Mouse (Mus musculus): ENCODE measurements around the gene Ddx56. TPM values are rescaled to one million over a fixed set of nuclear protein-coding genes. Genes with fewer than 3 reads are reported as not detected.

Gene Ddx56
- polyA plus RNA-seq, 1 experiment from 2014 or later = 126 TPM

Other genes starting within 250 kb of the Ddx56 start
- 0.81 and 2.1 TPM in 2 replicates for gene Camk2b, start 201.4 kb downstream of the Ddx56 start, polyA plus RNA-seq (2016; fragmentation: Nextera tagmentation; extraction: Ambion mirVana)
- 0.37 and 0.84 TPM in 2 replicates for gene A730071L15Rik, start 67.7 kb downstream of the Ddx56 start, polyA plus RNA-seq (2016; fragmentation: Nextera tagmentation; extraction: Ambion mirVana)
- gene Nudcd3, start 67.4 kb downstream of the Ddx56 start, polyA plus RNA-seq (2016; fragmentation: Nextera tagmentation; extraction: Ambion mirVana) = 52.0 and 53.7 TPM in 2 replicates
- gene Npc1l1, start 37.6 kb downstream of the Ddx56 start, polyA plus RNA-seq (2016; fragmentation: Nextera tagmentation; extraction: Ambion mirVana) = not detected in 2 replicates
- gene Tmed4, start 7.1 kb upstream of the Ddx56 start, polyA plus RNA-seq (2016; fragmentation: Nextera tagmentation; extraction: Ambion mirVana) = 131 and 140 TPM in 2 replicates
- 107 and 111 TPM in 2 replicates for gene Ogdh, start 23.9 kb upstream of the Ddx56 start, polyA plus RNA-seq (2016; fragmentation: Nextera tagmentation; extraction: Ambion mirVana)
- gene Zmiz2, start 121.3 kb upstream of the Ddx56 start, polyA plus RNA-seq (2016; fragmentation: Nextera tagmentation; extraction: Ambion mirVana) = 13.8 and 18.6 TPM in 2 replicates
- gene Ppia, start 147.7 kb upstream of the Ddx56 start, polyA plus RNA-seq (2016; fragmentation: Nextera tagmentation; extraction: Ambion mirVana) = 5,494 and 6,336 TPM in 2 replicates
- 961 and 1,033 TPM in 2 replicates for gene H2afv, start 176.7 kb upstream of the Ddx56 start, polyA plus RNA-seq (2016; fragmentation: Nextera tagmentation; extraction: Ambion mirVana)
- 15.1 and 15.5 TPM in 2 replicates for gene Purb, start 208.1 kb upstream of the Ddx56 start, polyA plus RNA-seq (2016; fragmentation: Nextera tagmentation; extraction: Ambion mirVana)

Measured in midbrain, embryonic 10.5 days (tissue).